Comparison of ENCODE assay signal across 15 mouse cellular contexts in genomic region chr9:75466641-75467040, GRCm38 (mm10). TPM values are rescaled to one million over a fixed set of nuclear protein-coding genes. Genes with fewer than 3 reads are reported as not detected.
DNase-seq lines count a peak whose midpoint lies in the region; ATAC-seq and TF ChIP-seq lines count a peak whose summit lies in the region.
"Had no signal": no experiment of that assay in that cellular context is flagged by ENCODE, and none has a peak within 500 bp of the region (broad histone marks: within the 10 kb centered on the region; RNA-seq: fewer than 3 reads in every experiment).

No protein-coding gene starts in this region.

- H3K4me2 ChIP-seq in heart, embryonic 13.5 days, result no peak overlapping the region
- H3K4me2 ChIP-seq in heart, embryonic 12.5 days, result no peak overlapping the region
- H3K4me2 ChIP-seq in lung, embryonic 14.5 days, result no peak overlapping the region
- H3K4me2 ChIP-seq in hindbrain, embryonic 11.5 days (replicated peaks; ENCODE audit: low read depth, low read length), result no peak overlapping the region
- H3K4me2 ChIP-seq: hindbrain, embryonic 15.5 days; kidney, embryonic 15.5 days had no signal

- TF ChIP-seq EP300 in ES-Bruce4 (IDR thresholded peaks at IDR 0.05; ENCODE audit: insufficient read depth, low read depth, low read length), result no peak

- no peaks in the 10 kb centered on the region for H3K27me3 ChIP-seq in heart, embryonic 13.5 days (replicated peaks)
- no peaks in the 10 kb centered on the region for H3K27me3 ChIP-seq in heart, embryonic 12.5 days (replicated peaks)
- H3K27me3 ChIP-seq in lung, embryonic 14.5 days (ENCODE audit: insufficient read depth, low read length), result no peaks in the 10 kb centered on the region
- H3K27me3 ChIP-seq in ES-Bruce4 (ENCODE audit: control insufficient read depth, insufficient read depth, low read length, poor library complexity, severe bottlenecking), result no peaks in the 10 kb centered on the region
- no peaks in the 10 kb centered on the region for H3K27me3 ChIP-seq in hindbrain, embryonic 11.5 days (ENCODE audit: control insufficient read depth, insufficient read depth, low read length)
- H3K27me3 ChIP-seq: hindbrain, embryonic 15.5 days; kidney, embryonic 15.5 days had no signal

- no peak for ATAC-seq in heart, embryonic 13.5 days (ENCODE audit: extremely low read depth, insufficient number of reproducible peaks, low FRiP score, low TSS enrichment)
- ATAC-seq in heart, embryonic 12.5 days (ENCODE audit: insufficient number of reproducible peaks, low FRiP score), result no peak
- ATAC-seq in lung, embryonic 14.5 days (ENCODE audit: insufficient read depth), result no peak
- ATAC-seq in hindbrain, embryonic 11.5 days (ENCODE audit: low FRiP score), result no peak
- ATAC-seq: activated CD4-positive, CD25-positive, alpha-beta regulatory T cell, adult 4 months had no signal

- H3K9me3 ChIP-seq in heart, embryonic 13.5 days, result no peaks in the 10 kb centered on the region
- no peaks in the 10 kb centered on the region; the same call in 1 of the 2 replicates for H3K9me3 ChIP-seq in heart, embryonic 12.5 days (replicated peaks)
- H3K9me3 ChIP-seq in lung, embryonic 14.5 days (ENCODE audit: low read depth, low read length), result no peaks in the 10 kb centered on the region
- no peaks in the 10 kb centered on the region for H3K9me3 ChIP-seq in ES-Bruce4 (replicated peaks; ENCODE audit: control insufficient read depth, insufficient read depth, low read length, poor library complexity, severe bottlenecking)
- no peaks in the 10 kb centered on the region for H3K9me3 ChIP-seq in hindbrain, embryonic 11.5 days (ENCODE audit: control insufficient read depth, low read length)
- H3K9me3 ChIP-seq: hindbrain, embryonic 15.5 days had no signal

- H3K4me1 ChIP-seq in heart, embryonic 13.5 days, result peaks cover 37% of the 10 kb centered on the region
- H3K4me1 ChIP-seq in heart, embryonic 12.5 days (replicated peaks), result peaks cover 23% of the 10 kb centered on the region
- no peaks in the 10 kb centered on the region for H3K4me1 ChIP-seq in lung, embryonic 14.5 days (ENCODE audit: insufficient read depth)
- H3K4me1 ChIP-seq in ES-Bruce4 (ENCODE audit: control insufficient read depth, insufficient read depth, low read length), result peaks cover 6% of the 10 kb centered on the region
- no peaks in the 10 kb centered on the region for H3K4me1 ChIP-seq in hindbrain, embryonic 11.5 days (replicated peaks; ENCODE audit: control insufficient read depth, insufficient read depth, low read length)
- H3K4me1 ChIP-seq: hindbrain, embryonic 15.5 days; kidney, embryonic 15.5 days had no signal

- TF ChIP-seq POLR2A in ES-Bruce4 (IDR thresholded peaks at IDR 0.05; ENCODE audit: insufficient read depth, low read length), result no peak

- TF ChIP-seq CTCF in lung, embryonic 14.5 days (IDR thresholded peaks at IDR 0.05; ENCODE audit: low read depth), result peak; percentile 13; the same call in 1 of the 2 replicates
- no peak for TF ChIP-seq CTCF in ES-Bruce4 (IDR thresholded peaks at IDR 0.05; ENCODE audit: low read depth, low read length)

- peaks cover 74% of the 10 kb centered on the region for H3K36me3 ChIP-seq in heart, embryonic 13.5 days
- H3K36me3 ChIP-seq in heart, embryonic 12.5 days, result peaks cover 67% of the 10 kb centered on the region
- H3K36me3 ChIP-seq in lung, embryonic 14.5 days (ENCODE audit: insufficient read depth), result peaks cover 74% of the 10 kb centered on the region
- peaks cover 19% of the 10 kb centered on the region for H3K36me3 ChIP-seq in ES-Bruce4 (ENCODE audit: control insufficient read depth, insufficient read depth, low read length, poor library complexity, severe bottlenecking)
- H3K36me3 ChIP-seq in hindbrain, embryonic 11.5 days (ENCODE audit: control insufficient read depth, insufficient read depth, low read length), result peaks cover 7% of the 10 kb centered on the region; the same call in 1 of the 2 replicates

- H3K9ac ChIP-seq in heart, embryonic 13.5 days, result no peak overlapping the region
- H3K9ac ChIP-seq in heart, embryonic 12.5 days, result no peak overlapping the region
- H3K9ac ChIP-seq in lung, embryonic 14.5 days, result no peak overlapping the region
- H3K9ac ChIP-seq in ES-Bruce4 (ENCODE audit: low read depth, poor library complexity, severe bottlenecking), result no peak overlapping the region
- H3K9ac ChIP-seq in hindbrain, embryonic 11.5 days (ENCODE audit: low read depth, low read length), result no peak overlapping the region
- H3K9ac ChIP-seq: hindbrain, embryonic 15.5 days; kidney, embryonic 15.5 days; liver, embryonic 14.5 days had no signal

- H3K4me3 ChIP-seq in heart, embryonic 13.5 days, result no peak overlapping the region
- H3K4me3 ChIP-seq in heart, embryonic 12.5 days, result no peak overlapping the region
- H3K4me3 ChIP-seq in lung, embryonic 14.5 days (ENCODE audit: low read depth, low read length), result no peak overlapping the region
- no peak overlapping the region for H3K4me3 ChIP-seq in ES-Bruce4 (ENCODE audit: low read depth, low read length)
- no peak overlapping the region for H3K4me3 ChIP-seq in hindbrain, embryonic 11.5 days (ENCODE audit: low read depth, low read length)
- H3K4me3 ChIP-seq: hindbrain, embryonic 15.5 days; kidney, embryonic 15.5 days had no signal

- H3K27ac ChIP-seq in heart, embryonic 13.5 days (replicated peaks), result 0 out of 2 replicates have a peak overlapping the region, but pooled peaks have one; percentile 59
- H3K27ac ChIP-seq in heart, embryonic 12.5 days (ENCODE audit: poor library complexity, severe bottlenecking), result no peak overlapping the region
- H3K27ac ChIP-seq in lung, embryonic 14.5 days (ENCODE audit: low read depth), result no peak overlapping the region
- H3K27ac ChIP-seq in ES-Bruce4 (ENCODE audit: insufficient read depth, low read length), result peak overlapping the region; percentile 53; the same call in 1 of the 2 replicates
- H3K27ac ChIP-seq in hindbrain, embryonic 11.5 days (ENCODE audit: low read depth, low read length), result no peak overlapping the region
- H3K27ac ChIP-seq: hindbrain, embryonic 15.5 days; kidney, embryonic 15.5 days; liver, embryonic 14.5 days; macrophage had no signal

- peak; percentile 25 for DNase-seq in lung, embryonic 14.5 days
- no peak for DNase-seq in lung, postnatal 25 days (ENCODE audit: low spot score)
- DNase-seq in induced T-regulatory cell, adult 2 months (ENCODE audit: low read depth), result peak; percentile 23
- DNase-seq in layer of hippocampus, adult 18-20 months (ENCODE audit: low spot score in 2 of 2), result no peak
- DNase-seq in hindbrain, embryonic 11.5 days (ENCODE audit: low spot score), result no peak
- DNase-seq: right cerebral cortex, postnatal 25 days; thymus, adult 2 months had no signal

- 87% methylated on average over 4 of the region's 4 CpGs for WGBS in heart, embryonic 13.5 days
- 95% methylated on average over 4 of the region's 4 CpGs for WGBS in heart, embryonic 12.5 days
- WGBS in lung, embryonic 14.5 days, result 94% methylated on average over 4 of the region's 4 CpGs
- 89% methylated on average over 4 of the region's 4 CpGs for WGBS in hindbrain, embryonic 11.5 days

RNA-seq across cellular contexts. Expression of gene Leo1, which starts 25.3 kb away (rescaled TPM):
- polyA plus RNA-seq in heart, embryonic 13.5 days (2015; fragmentation: Nextera tagmentation; extraction: Ambion mirVana), result 27.9 and 30.0 TPM in 2 replicates
- polyA plus RNA-seq in heart, embryonic 12.5 days (2016; fragmentation: Nextera tagmentation; extraction: Ambion mirVana), result 33.8 and 37.0 TPM in 2 replicates
- 39.5 and 39.7 TPM in 2 replicates for polyA plus RNA-seq in lung, embryonic 14.5 days (2014; fragmentation: Nextera tagmentation; extraction: Ambion mirVana)
- 56.3 and 57.7 TPM in 2 replicates for polyA plus RNA-seq in ES-Bruce4 (2011; ENCODE audit: insufficient read depth, insufficient read length, low read depth, missing spikeins)
- 10 to 100 TPM; 22.9 to 23.2 TPM for total RNA-seq in layer of hippocampus, adult 18-20 months (2021)
- polyA plus RNA-seq in hindbrain, embryonic 11.5 days (2014; fragmentation: Nextera tagmentation; extraction: Ambion mirVana), result 48.5 and 53.2 TPM in 2 replicates

RNA-seq across cellular contexts. Expression of gene Mapk6, which starts 56.8 kb away (rescaled TPM):
- polyA plus RNA-seq in heart, embryonic 13.5 days (2015; fragmentation: Nextera tagmentation; extraction: Ambion mirVana), result 47.2 and 49.8 TPM in 2 replicates
- 66.9 and 68.4 TPM in 2 replicates for polyA plus RNA-seq in heart, embryonic 12.5 days (2016; fragmentation: Nextera tagmentation; extraction: Ambion mirVana)
- 63.7 and 67.3 TPM in 2 replicates for polyA plus RNA-seq in lung, embryonic 14.5 days (2014; fragmentation: Nextera tagmentation; extraction: Ambion mirVana)
- 130 and 147 TPM in 2 replicates for polyA plus RNA-seq in ES-Bruce4 (2011; ENCODE audit: insufficient read depth, insufficient read length, low read depth, missing spikeins)
- total RNA-seq in layer of hippocampus, adult 18-20 months (2021), result 10 to 100 TPM; 25.4 to 27.0 TPM
- 198 and 217 TPM in 2 replicates for polyA plus RNA-seq in hindbrain, embryonic 11.5 days (2014; fragmentation: Nextera tagmentation; extraction: Ambion mirVana)

Comparison
In these comparisons a context has a peak if more than half of its experiments do, and no peak if none do; other contexts are left out.
1. H3K27ac ChIP-seq: peak in heart, embryonic 13.5 days (single experiment) and ES-Bruce4 (single experiment); none in heart, embryonic 12.5 days (single experiment), lung, embryonic 14.5 days (single experiment) and hindbrain, embryonic 11.5 days (single experiment).
2. DNase-seq: peak in lung, embryonic 14.5 days (single experiment) and induced T-regulatory cell, adult 2 months (single experiment); none in lung, postnatal 25 days (single experiment), layer of hippocampus, adult 18-20 months (0 of 2) and hindbrain, embryonic 11.5 days (single experiment).